Mouse (Mus musculus) G1E-ER4 (cell line): Measurements from ENCODE around the gene Mn1. TPM values are rescaled to one million over a fixed set of nuclear protein-coding genes. Genes with fewer than 3 reads are reported as not detected.

Source experiments
- GATA1 ChIP-seq: IDR thresholded peaks from one replicate; pipeline ENCODE4 v1.8.0; 2012; ENCODE audit warnings: low read length, inconsistent platforms
- polyA plus RNA-seq: library from polyadenylated mRNA; stranded (reverse); fragments of >175 nt; gene quantifications from 2 replicates; pipeline ENCODE4 v1.2.3, GENCODE M21; 2012

Gene Mn1
- not detected in 2 replicates for polyA plus RNA-seq

GRCm38 (mm10) chr5:111416591-111417374 lies at the start of gene Mn1:
Mn1 (plus strand) TSS chr5:111417362.
- no peak for TF ChIP-seq GATA1

DNA sequence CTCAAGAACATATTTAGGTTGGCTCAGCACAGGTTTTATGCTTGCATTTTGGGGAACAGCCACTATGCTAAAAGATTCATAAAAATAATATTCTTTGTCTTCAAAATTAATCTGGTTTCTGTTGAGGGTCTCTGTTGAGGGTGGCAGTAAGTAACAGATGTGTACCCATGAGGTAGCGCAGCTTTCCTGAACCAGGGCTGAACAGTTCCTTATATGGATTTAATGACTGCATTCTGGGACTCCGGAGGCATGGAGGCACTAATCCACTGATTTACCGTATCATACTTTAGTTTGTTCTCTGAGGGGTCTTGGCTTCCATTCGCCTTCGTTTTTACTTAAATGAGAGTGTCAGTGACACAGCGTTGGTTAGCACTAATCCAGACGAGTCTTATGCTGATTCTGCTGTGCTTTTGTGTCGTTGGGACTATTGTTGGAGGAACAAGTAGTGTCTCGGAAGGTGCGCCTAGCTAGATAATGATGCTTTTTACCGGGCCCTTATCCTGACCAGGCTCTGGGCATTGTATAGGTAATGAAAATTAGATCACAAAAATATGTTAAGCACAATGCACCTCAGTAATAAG lies 49.1 kb upstream of the Mn1 start:
- TF ChIP-seq GATA1: no peak

DNA sequence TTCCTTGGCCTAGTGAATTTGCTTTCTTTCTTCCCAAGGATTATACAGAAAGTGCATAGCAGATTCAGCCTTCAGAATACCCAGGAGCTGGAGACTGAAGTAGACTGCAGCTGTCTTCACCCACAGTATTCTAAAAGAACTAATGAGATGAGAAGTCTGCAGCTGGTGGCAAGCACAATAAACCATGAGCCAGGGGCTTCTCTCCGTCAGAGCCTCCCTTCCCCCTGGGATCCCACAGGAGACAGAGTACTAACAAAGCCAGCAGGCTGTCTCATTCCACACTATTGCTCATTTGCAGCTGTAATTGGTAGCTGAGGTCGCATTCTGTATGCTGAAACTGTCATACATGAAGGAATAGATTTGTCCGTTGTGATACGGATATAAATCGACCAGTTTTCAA lies 48.6 kb upstream of the Mn1 start:
- TF ChIP-seq GATA1: no peak

DNA sequence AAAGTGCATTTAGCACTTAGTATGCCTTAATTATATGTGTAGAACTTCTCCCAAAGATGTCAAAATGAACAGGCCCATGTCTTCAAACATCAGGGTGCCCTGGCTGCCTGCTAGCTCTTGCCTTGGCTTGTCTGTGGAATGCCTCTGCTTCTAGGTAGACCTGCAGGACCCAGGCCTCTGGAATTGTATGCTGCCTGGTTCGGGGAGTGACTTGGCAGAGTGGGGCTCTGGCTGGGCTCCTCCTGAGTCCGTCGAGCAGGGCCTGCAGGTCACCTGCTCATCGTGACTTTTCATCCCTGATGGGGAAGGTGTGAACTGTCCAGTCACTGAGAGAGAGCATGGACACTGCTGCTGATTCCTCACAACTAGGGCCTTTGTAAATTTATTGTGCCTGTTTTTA lies 41.5 kb upstream of the Mn1 start:
- no peak for TF ChIP-seq GATA1

DNA sequence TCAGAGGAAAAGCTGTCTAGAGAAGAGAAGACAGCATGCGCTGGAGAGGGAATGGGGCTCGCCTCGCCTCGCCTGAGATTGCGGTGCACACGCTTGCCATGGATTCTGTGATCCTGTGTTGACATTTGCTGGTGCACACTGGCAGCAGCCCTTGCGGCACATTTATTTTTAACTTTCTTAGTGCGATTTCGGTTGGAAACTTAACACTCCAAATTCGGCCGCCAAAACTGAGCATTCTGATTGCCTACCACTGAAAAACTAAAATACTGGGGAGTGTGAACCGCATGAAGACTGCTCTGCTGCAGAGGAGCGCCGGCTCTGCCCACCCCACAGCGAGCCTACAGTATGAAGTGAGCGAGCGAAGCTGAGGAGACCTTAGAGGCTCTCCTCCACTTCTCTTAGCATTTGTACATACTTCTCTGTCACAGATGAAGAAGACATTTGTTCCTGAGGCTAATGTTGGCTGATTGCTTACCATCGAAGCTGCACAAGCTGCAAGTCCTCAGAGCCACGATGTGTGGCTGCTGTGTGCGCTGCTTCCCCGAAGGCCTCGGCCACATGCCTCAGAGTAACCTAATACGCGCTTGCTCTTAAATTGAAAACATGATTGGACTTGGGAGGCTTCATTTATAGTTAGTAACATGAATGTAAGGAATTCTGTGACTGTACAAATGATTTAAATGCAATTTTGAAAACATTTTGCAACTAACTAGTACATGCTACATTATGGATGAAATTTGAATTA lies 40.7 kb upstream of the Mn1 start:
- no peak for TF ChIP-seq GATA1

- TF ChIP-seq GATA1: no peak
Measured at GRCm38 (mm10) chr5:111378126-111378993, 38.8 kb upstream of the Mn1 start.

DNA sequence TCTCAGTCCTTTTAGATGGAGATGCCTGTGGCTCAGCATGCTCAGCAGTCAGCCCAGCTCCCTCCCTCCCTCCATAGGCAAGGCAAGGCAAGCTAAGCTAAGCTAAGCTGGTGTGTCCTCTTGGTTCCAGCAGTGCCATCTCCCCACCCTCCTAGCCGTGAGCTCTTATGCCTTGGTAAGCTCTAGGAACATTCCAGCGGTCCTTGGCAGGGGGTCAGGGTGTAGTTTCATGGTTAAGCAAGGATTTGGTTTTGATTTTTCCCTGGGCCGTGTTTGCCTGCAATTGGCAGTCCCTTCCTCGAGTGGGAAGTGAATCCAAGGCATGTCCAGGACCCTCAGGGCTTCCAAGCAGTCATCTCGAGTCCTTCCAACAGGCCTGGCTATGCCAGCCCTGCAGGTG lies 33.8 kb upstream of the Mn1 start:
- no peak for TF ChIP-seq GATA1

GRCm38 (mm10) chr5:111390911-111391310 lies 26.3 kb upstream of the Mn1 start:
- no peak for TF ChIP-seq GATA1

- TF ChIP-seq GATA1: no peak
Measured at GRCm38 (mm10) chr5:111391485-111391884, 25.7 kb upstream of the Mn1 start.

DNA sequence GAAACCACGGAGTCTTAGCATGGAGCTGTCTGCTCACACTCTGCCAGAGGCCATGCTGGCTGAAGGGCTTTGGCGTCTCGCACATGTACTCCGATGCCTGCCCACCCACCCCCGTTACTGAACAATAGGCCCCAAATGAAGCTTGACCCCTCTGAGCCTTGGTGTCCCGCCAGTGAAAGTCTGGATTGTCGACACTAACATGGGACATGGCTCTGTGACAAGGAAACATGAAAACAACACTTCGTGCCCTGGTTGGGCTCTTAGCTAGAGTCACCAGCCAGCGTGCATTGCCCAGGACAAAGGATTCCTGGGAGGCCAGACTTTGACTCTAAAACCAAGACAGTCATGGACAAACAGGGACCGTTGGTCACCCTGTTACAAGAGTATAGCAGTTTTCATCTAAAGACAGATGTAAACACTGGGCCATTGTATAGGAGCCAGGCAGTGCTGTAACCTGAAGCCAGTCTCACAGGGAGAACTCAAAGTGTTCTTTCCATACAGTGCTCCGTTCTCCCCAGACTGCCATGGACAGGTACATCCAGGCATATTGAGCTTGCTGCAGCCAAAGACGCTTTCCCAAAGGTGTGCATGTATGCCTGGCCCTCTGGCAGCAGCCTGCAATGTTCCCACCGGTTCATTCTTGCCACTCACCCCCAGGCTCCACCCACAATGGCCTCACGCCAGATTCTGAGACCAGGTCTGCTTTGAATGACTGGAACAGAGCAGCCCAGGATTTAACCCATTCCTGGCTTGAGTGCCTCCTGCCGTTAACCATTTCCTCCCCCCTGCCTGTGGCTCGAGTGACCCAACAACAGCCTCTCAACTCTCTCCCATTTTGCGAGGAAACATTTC lies 23.6 kb upstream of the Mn1 start:
- no peak for TF ChIP-seq GATA1

DNA sequence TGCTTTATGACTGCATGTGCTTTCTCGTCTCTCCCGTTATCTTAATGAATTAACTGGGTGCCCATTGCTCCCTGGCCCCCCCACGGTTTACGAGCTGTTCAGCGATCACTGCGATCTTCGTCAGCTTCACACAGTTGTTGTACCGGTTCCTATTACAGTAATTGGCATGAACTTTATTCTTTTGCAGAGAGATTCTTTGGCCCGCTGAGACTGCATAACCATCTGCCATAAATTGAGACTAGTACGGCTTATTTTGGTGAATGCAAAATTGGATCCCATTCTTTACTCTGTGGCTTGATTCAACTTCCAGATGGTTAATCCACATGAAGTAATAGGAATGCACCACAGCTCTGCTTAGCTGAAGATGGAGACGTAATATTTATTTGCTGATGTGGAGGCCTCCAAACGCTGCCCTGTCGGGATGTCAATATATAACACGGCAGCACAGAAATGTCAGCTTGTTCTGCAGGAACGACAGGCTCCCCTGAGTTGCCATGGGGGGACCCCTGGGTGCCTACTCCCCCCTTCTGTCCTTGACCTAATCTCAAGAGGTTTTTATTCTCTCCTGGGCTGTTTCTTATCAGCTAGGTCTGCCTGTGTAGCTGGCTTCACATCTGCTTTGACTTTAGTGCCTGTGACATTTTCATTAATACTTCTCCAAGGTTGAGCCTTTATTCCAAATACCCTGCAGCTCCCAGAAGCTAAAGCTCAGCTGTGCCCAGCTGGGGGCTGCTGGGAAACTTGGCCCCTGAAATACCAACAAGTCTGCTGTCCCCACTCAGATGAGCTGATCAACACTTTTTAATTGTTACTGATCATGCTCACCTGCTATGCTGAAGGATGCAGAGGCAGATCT lies 22.7 kb upstream of the Mn1 start:
- TF ChIP-seq GATA1: no peak

- TF ChIP-seq GATA1: no peak
Measured at GRCm38 (mm10) chr5:111395771-111396170, 21.4 kb upstream of the Mn1 start.

GRCm38 (mm10) chr5:111396199-111396598 lies 21.0 kb upstream of the Mn1 start:
- no peak for TF ChIP-seq GATA1

GRCm38 (mm10) chr5:111398471-111398870 lies 18.7 kb upstream of the Mn1 start:
- no peak for TF ChIP-seq GATA1
